Mouse (Mus musculus) hindbrain, embryonic 12.5 days (tissue): ENCODE measurements around the gene Faap24. TPM values are rescaled to one million over a fixed set of nuclear protein-coding genes. Genes with fewer than 3 reads are reported as not detected.
A peak's percentile ranks its signal among the peaks of the same experiment; 100 is the strongest.

Experiments
- ATAC-seq: fragments of 200-750 bp; cut with Nextera tagmentation; 2 replicates; pipeline ENCODE4 v1.8.0; 2017; ENCODE audit warnings: moderate TSS enrichment; ENCODE audit not compliant: low FRiP score
- H3K27ac ChIP-seq: fragments of 300-500 bp; sonication (generic); 2 replicates; pipeline ENCODE4 v1.5.1; 2016; ENCODE audit warnings: mild to moderate bottlenecking
- H3K27me3 ChIP-seq: fragments of 300-500 bp; sonication (generic); 2 replicates; pipeline ENCODE4 v1.6.1; 2016; ENCODE audit warnings: mild to moderate bottlenecking
- H3K36me3 ChIP-seq: fragments of 300-500 bp; sonication (generic); 2 replicates; pipeline ENCODE4 v1.6.1; 2016; ENCODE audit warnings: mild to moderate bottlenecking
- H3K4me1 ChIP-seq: fragments of 300-500 bp; sonication (generic); 2 replicates; pipeline ENCODE4 v1.6.1; 2016
- H3K4me2 ChIP-seq: fragments of 300-500 bp; sonication (generic); replicated peaks from 2 replicates; pipeline ENCODE4 v1.6.1; 2016; ENCODE audit warnings: mild to moderate bottlenecking
- H3K4me3 ChIP-seq: fragments of 300-500 bp; sonication (generic); 2 replicates; pipeline ENCODE4 v1.5.1; 2016; ENCODE audit warnings: mild to moderate bottlenecking
- H3K9ac ChIP-seq: fragments of 300-500 bp; sonication (generic); 2 replicates; pipeline ENCODE4 v1.6.1; 2016; ENCODE audit warnings: mild to moderate bottlenecking, moderate library complexity
- H3K9me3 ChIP-seq: fragments of 300-500 bp; sonication (generic); replicated peaks from 2 replicates; pipeline ENCODE4 v1.6.1; 2016; ENCODE audit warnings: mild to moderate bottlenecking
- WGBS: fragments of 180-500 bp; shearing (Covaris S2); methylation state at CpG from one replicate; pipeline ENCODE4 v1.1.7; 2016; 5-methylcytosine and 5-hydroxymethylcytosine counted together
- polyA plus RNA-seq: library from polyadenylated mRNA; unstranded; fragments of >200 nt; fragmentation: Nextera tagmentation; extraction: Ambion mirVana; gene quantifications from 2 replicates; pipeline ENCODE4 v1.2.1, GENCODE M21; 2016

The Faap24 gene
- polyA plus RNA-seq, 1 experiment from 2014 or later, result 21.1 TPM

- Histone ChIP-seq H3K9ac (no peak overlapping the region), H3K36me3 (no peaks in the 10 kb centered on the region), H3K27ac (no peak overlapping the region), H3K4me2 (no peak overlapping the region), H3K9me3 (no peaks in the 10 kb centered on the region), H3K4me1 (peaks cover 5% of the 10 kb centered on the region; the same call in 1 of the 2 replicates), H3K4me3 (no peak overlapping the region), H3K27me3 (no peaks in the 10 kb centered on the region)
- no peak for ATAC-seq
- WGBS, result 54% methylated on average over 2 of the region's 2 CpGs
Measured at GRCm38 (mm10) chr7:35382706-35383353, 13.8 kb downstream of the Faap24 start.

GRCm38 (mm10) chr7:35381861-35382260 lies 14.8 kb downstream of the Faap24 start:
- peaks cover 5% of the 10 kb centered on the region; the same call in 1 of the 2 replicates for H3K4me1 ChIP-seq
- H3K27me3 ChIP-seq, result no peaks in the 10 kb centered on the region
- 50% methylated on average over 15 of the region's 16 CpGs for WGBS
- no peaks in the 10 kb centered on the region for H3K9me3 ChIP-seq
- H3K9ac ChIP-seq, result no peak overlapping the region
- H3K27ac ChIP-seq, result no peak overlapping the region
- ATAC-seq, result no peak
- H3K4me3 ChIP-seq, result no peak overlapping the region
- no peaks in the 10 kb centered on the region for H3K36me3 ChIP-seq
- no peak overlapping the region for H3K4me2 ChIP-seq

- H3K4me2 ChIP-seq, result no peak overlapping the region
- WGBS, result 86% methylated on average over 8 of the region's 8 CpGs
Measured at GRCm38 (mm10) chr7:35380351-35380750, 16.3 kb downstream of the Faap24 start.

GRCm38 (mm10) chr7:35379492-35380119 lies 17.0 kb downstream of the Faap24 start:
- Histone ChIP-seq H3K4me1 (peaks cover 5% of the 10 kb centered on the region; the same call in 1 of the 2 replicates), H3K4me3 (no peak overlapping the region), H3K4me2 (peak overlapping the region; percentile 22), H3K9me3 (no peaks in the 10 kb centered on the region), H3K27me3 (no peaks in the 10 kb centered on the region), H3K27ac (no peak overlapping the region), H3K36me3 (no peaks in the 10 kb centered on the region), H3K9ac (no peak overlapping the region)
- ATAC-seq, result peak; percentile 41
- 40% methylated on average over 15 of the region's 16 CpGs for WGBS

More at GRCm38 (mm10) chr7:35380351-35380750, 16.3 kb downstream of the Faap24 start:
- Histone ChIP-seq H3K36me3 (no peaks in the 10 kb centered on the region), H3K27ac (no peak overlapping the region), H3K27me3 (no peaks in the 10 kb centered on the region), H3K9me3 (no peaks in the 10 kb centered on the region), H3K4me3 (no peak overlapping the region), H3K4me1 (peaks cover 5% of the 10 kb centered on the region; the same call in 1 of the 2 replicates), H3K9ac (no peak overlapping the region)
- ATAC-seq, result no peak

- Histone ChIP-seq H3K4me2 (no peak overlapping the region), H3K36me3 (no peaks in the 10 kb centered on the region), H3K9ac (no peak overlapping the region), H3K4me1 (peaks cover 5% of the 10 kb centered on the region; the same call in 1 of the 2 replicates), H3K9me3 (no peaks in the 10 kb centered on the region), H3K4me3 (no peak overlapping the region), H3K27ac (no peak overlapping the region), H3K27me3 (no peaks in the 10 kb centered on the region)
- WGBS, result 92% methylated on average over 9 of the region's 9 CpGs
- ATAC-seq, result no peak
Measured at GRCm38 (mm10) chr7:35376623-35377022, 20.0 kb downstream of the Faap24 start.

GRCm38 (mm10) chr7:35374265-35374664 lies 22.4 kb downstream of the Faap24 start:
- Histone ChIP-seq H3K27me3 (no peaks in the 10 kb centered on the region), H3K9me3 (no peaks in the 10 kb centered on the region; the same call in 1 of the 2 replicates), H3K9ac (no peak overlapping the region), H3K4me2 (no peak overlapping the region), H3K4me3 (no peak overlapping the region), H3K36me3 (no peaks in the 10 kb centered on the region), H3K4me1 (peaks cover 9% of the 10 kb centered on the region), H3K27ac (no peak overlapping the region)
- ATAC-seq, result no peak
- WGBS, result 84% methylated on average over 7 of the region's 7 CpGs

- Histone ChIP-seq H3K4me3 (no peak overlapping the region), H3K4me2 (no peak overlapping the region), H3K27me3 (no peaks in the 10 kb centered on the region), H3K9ac (no peak overlapping the region), H3K9me3 (no peaks in the 10 kb centered on the region; the same call in 1 of the 2 replicates), H3K27ac (no peak overlapping the region), H3K4me1 (peaks cover 9% of the 10 kb centered on the region), H3K36me3 (no peaks in the 10 kb centered on the region)
- 65% methylated on average over 16 of the region's 16 CpGs for WGBS
- ATAC-seq, result no peak
Measured at GRCm38 (mm10) chr7:35373146-35373989, 23.3 kb downstream of the Faap24 start.

- Histone ChIP-seq H3K9ac (no peak overlapping the region), H3K27ac (no peak overlapping the region), H3K9me3 (no peaks in the 10 kb centered on the region; the same call in 1 of the 2 replicates), H3K27me3 (no peaks in the 10 kb centered on the region), H3K4me1 (peaks cover 9% of the 10 kb centered on the region), H3K36me3 (no peaks in the 10 kb centered on the region), H3K4me2 (no peak overlapping the region), H3K4me3 (no peak overlapping the region)
- no peak for ATAC-seq
- WGBS, result 91% methylated on average over 14 of the region's 14 CpGs
Measured at GRCm38 (mm10) chr7:35372483-35373017, 24.1 kb downstream of the Faap24 start.

- Histone ChIP-seq H3K4me3 (no peak overlapping the region), H3K36me3 (no peaks in the 10 kb centered on the region), H3K9me3 (no peaks in the 10 kb centered on the region; the same call in 1 of the 2 replicates), H3K4me2 (no peak overlapping the region), H3K9ac (peak overlapping the region; percentile 41; the same call in 1 of the 2 replicates), H3K4me1 (peaks cover 9% of the 10 kb centered on the region), H3K27me3 (no peaks in the 10 kb centered on the region), H3K27ac (peak overlapping the region; percentile 55; the same call in 1 of the 2 replicates)
- ATAC-seq, result peak; percentile 58; the same call in 1 of the 2 replicates
- 22% methylated on average over 14 of the region's 14 CpGs for WGBS
Measured at GRCm38 (mm10) chr7:35371096-35371495, 25.5 kb downstream of the Faap24 start.

- no peaks in the 10 kb centered on the region; the same call in 1 of the 2 replicates for H3K9me3 ChIP-seq
- no peaks in the 10 kb centered on the region for H3K36me3 ChIP-seq
- no peak overlapping the region for H3K4me2 ChIP-seq
- H3K4me3 ChIP-seq, result no peak overlapping the region
- 71% methylated on average over 12 of the region's 12 CpGs for WGBS
- H3K9ac ChIP-seq, result no peak overlapping the region
- H3K4me1 ChIP-seq, result no peaks in the 10 kb centered on the region
- no peak for ATAC-seq
- H3K27ac ChIP-seq, result no peak overlapping the region
- no peaks in the 10 kb centered on the region for H3K27me3 ChIP-seq
Measured at GRCm38 (mm10) chr7:35365161-35365910, 31.3 kb downstream of the Faap24 start.

GRCm38 (mm10) chr7:35362868-35363267 lies 33.8 kb downstream of the Faap24 start:
- no peaks in the 10 kb centered on the region for H3K36me3 ChIP-seq
- H3K4me2 ChIP-seq, result no peak overlapping the region
- no peaks in the 10 kb centered on the region for H3K27me3 ChIP-seq
- no peak overlapping the region for H3K9ac ChIP-seq
- 74% methylated on average over 5 of the region's 5 CpGs for WGBS
- H3K4me1 ChIP-seq, result no peaks in the 10 kb centered on the region
- no peaks in the 10 kb centered on the region for H3K9me3 ChIP-seq
- H3K27ac ChIP-seq, result no peak overlapping the region
- no peak for ATAC-seq
- no peak overlapping the region for H3K4me3 ChIP-seq
